Mouse (Mus musculus) neural tube, embryonic 10.5 days (tissue): ENCODE results near the gene 2310022B05Rik.

ENCODE experiments used
- DNase-seq: peaks from one replicate; pipeline ENCODE4 v3.0.0-alpha.2; 2017; ENCODE audit warnings: low spot score; ENCODE audit errors: extremely low spot score

2310022B05Rik gene

GRCm38 (mm10) chr8:124663112-124663873, at the start of gene 2310022B05Rik:
TSS of gene 2310022B05Rik (minus strand) at chr8:124663369.
- peak; percentile 96 for DNase-seq

DNA sequence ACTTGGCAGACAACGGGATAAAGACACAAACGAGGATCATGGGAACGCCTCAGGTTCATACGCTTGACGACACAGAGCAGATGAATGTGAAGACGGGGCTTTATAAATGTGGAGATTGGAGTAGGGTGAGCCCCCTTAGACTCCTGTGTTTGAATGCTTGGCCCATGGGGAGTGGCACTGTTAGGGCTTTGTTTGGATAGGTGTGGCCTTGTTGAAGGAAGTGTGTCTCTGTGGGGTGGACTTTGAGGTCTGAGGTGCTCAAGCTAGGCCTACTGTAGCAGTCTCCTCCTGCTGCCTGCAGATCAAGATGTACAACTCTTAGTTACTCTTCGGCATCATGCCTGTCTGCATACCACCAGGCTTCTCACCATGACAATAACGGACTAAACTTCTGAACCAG, 42.7 kb upstream of the 2310022B05Rik start:
- DNase-seq: no peak

- DNase-seq: no peak
Measured at GRCm38 (mm10) chr8:124704376-124704775, 41.2 kb upstream of the 2310022B05Rik start.

DNA sequence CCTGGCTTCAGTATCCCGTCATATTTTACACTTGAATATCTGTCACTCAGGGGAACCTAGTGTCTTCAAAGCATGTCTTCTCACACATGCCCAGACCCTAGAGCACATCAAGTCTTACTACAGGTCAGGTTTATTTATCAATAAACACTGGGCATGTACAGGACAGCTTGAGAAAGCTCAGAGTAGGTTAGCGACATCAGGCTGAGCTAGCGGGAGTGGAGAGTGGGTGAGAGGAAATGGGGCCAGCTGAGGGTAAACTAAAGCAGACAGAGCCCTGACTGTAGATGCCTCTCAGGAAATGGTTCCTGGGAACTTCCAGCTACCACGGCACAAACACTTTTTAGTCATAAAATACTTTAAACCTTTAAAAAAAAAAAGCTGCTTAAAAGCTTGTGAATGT, 40.4 kb upstream of the 2310022B05Rik start:
- DNase-seq: no peak

GRCm38 (mm10) chr8:124702183-124702582, 39.0 kb upstream of the 2310022B05Rik start:
- DNase-seq: no peak

GRCm38 (mm10) chr8:124701023-124701422, 37.9 kb upstream of the 2310022B05Rik start:
- no peak for DNase-seq

DNA sequence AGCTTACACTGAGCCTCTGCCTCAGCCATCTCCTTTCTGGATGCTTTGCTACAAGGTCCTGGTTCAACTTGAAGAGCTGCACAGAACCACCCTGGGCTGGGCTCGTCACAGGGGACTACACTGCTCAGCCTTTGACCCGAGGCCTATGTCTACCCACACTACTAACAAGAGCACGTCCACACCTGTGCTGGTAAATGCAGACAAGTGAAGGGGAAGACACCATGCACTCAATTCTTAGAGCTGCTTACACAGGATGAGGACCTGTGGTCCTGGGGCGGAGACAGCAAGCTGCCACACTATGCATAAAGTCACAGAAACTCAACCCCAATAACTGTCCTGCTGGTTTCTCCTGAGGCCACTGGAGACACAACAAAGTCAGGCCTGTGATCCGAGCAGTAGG, 37.1 kb upstream of the 2310022B05Rik start:
- no peak for DNase-seq

- no peak for DNase-seq
Measured at GRCm38 (mm10) chr8:124695424-124696100, 32.4 kb upstream of the 2310022B05Rik start.

GRCm38 (mm10) chr8:124691706-124692105, 28.5 kb upstream of the 2310022B05Rik start:
- no peak for DNase-seq

GRCm38 (mm10) chr8:124688899-124689298, 25.7 kb upstream of the 2310022B05Rik start:
- DNase-seq: no peak

GRCm38 (mm10) chr8:124682218-124682617, 19.0 kb upstream of the 2310022B05Rik start:
- DNase-seq: no peak

DNA sequence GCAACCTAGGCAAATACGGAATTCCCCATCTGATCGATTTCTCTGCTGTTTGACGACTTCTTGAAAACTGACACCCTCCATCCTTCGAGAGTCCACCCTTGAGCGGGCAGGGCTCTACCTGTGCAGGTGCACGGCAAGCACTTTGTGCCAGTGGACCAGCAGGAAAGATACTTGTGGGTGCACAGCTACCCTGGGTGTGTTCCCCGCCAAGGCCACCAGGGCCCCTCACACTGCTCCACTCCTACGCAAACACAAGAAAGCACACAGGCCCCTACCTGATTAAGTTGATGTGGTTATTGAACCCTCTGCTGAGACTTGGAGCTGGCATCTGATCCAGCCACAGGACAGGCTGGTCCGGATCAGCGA, 18.6 kb upstream of the 2310022B05Rik start:
- DNase-seq: no peak

DNA sequence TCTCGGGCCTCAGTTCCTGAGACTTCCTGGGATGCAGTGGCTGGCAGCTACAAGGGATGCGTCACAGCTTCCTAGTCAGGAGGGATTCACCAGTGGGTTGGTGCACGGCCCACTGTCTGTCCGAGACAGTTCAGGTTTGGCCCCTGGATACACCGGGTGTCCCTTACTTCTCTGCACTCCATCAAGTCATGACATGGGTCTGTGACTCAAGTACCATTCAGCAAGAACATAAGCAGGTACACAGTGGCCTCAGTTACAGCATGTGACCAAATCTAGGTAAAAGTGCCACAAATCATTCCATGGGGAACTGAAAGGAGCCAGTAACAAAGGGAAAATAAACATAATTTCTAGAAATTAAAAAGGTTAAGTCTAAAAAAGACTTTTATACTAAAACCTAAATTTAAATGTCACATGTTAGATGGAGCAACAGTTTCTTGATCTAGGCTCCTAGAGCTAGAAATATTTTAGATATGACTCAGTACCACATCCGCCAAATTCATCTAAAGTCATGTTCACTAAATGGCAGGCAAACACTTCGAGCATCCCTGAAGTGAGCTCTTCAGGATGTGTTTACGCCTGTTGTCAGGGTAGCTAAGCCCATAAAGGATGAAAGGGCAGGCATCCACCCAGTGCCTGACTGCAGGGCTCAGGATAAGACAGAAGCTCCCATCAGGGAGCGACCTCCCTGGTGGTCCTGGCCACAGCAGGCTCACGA, 18.1 kb upstream of the 2310022B05Rik start:
- DNase-seq: no peak

DNA sequence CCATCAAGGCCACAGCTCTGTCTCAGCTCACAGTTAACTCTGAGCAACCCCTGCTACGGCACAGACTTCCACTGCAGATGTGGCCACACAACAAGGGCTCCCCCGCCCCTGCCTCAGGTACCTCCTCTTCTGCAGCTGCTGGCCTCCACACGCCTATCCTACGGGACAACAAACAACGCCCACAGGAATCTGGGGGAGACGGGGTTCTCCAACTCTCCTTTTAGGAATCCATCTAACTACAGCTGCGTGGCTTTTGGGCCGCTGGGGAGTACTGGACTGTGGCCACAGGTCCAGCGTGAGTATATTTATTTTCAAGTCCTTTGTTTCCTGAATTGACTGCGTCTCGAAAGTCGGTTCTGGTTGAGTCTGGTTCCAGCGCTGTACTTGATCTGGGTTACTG, 15.1 kb upstream of the 2310022B05Rik start:
- DNase-seq: no peak

DNA sequence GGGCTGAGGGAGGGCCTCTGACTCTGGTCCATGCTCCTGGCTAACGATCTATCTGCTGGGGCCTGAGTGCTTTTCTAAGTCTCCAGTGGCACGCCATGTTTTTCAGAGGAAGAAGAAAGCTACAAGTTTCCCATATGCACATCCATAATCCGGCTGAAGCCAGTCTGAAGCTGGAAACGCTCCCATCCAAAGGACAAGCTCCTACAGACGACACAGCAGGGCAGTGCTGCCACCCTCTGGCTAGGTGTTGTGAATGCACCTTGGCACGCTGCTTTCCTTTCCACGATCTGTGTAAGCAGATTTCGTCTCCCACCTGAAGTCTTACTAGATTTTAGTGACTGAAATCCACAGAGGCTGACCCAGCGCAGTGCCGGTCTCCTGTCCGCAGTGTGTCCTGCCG, 14.3 kb upstream of the 2310022B05Rik start:
- peak; percentile 62 for DNase-seq

DNA sequence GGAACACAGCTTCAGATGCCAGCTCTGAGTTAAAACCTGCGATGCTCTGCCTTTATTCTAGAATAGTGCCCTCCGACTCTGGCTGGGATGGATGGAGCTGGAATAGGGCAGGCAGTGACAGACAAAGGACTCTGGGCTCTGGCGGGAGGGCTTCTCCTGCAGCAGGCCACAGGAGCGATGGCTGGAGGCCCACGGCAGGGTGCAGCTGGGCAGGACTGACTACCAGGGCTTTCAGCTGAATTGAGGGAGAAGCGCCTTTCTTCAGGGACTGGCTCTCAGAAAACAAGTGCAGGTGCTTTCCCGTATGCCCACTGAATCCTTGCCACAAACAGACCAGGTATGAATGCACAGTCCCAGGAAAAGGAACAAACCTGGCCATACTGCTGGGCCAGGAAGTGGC, 13.9 kb upstream of the 2310022B05Rik start:
- no peak for DNase-seq

GRCm38 (mm10) chr8:124676661-124677060, 13.5 kb upstream of the 2310022B05Rik start:
- no peak for DNase-seq

- DNase-seq: no peak
Measured at GRCm38 (mm10) chr8:124672345-124672744, 9.2 kb upstream of the 2310022B05Rik start.

GRCm38 (mm10) chr8:124668798-124669197, 5.6 kb upstream of the 2310022B05Rik start:
- no peak for DNase-seq

DNA sequence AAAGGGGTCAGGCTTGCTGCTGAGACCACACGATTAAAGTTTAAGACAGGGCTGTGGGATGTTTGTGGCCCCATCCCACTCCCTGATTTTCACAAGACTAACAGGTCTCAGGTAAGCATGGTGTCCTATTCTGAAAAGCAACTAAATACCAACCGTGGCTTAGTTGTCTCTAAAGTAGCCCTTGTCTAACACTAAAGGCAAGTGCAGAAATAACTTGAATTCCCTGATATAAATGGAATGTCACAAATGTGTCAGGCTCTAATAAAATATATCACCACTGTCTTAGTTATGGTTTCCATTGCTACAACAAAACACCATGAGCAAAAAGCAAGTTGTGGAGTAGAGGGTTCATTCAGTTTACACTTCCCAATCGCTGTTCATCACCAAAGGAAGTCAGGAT, 1.2 kb upstream of the 2310022B05Rik start:
- no peak for DNase-seq

- DNase-seq: no peak
Measured at GRCm38 (mm10) chr8:124663874-124664230, 683 bp upstream of the 2310022B05Rik start.

DNA sequence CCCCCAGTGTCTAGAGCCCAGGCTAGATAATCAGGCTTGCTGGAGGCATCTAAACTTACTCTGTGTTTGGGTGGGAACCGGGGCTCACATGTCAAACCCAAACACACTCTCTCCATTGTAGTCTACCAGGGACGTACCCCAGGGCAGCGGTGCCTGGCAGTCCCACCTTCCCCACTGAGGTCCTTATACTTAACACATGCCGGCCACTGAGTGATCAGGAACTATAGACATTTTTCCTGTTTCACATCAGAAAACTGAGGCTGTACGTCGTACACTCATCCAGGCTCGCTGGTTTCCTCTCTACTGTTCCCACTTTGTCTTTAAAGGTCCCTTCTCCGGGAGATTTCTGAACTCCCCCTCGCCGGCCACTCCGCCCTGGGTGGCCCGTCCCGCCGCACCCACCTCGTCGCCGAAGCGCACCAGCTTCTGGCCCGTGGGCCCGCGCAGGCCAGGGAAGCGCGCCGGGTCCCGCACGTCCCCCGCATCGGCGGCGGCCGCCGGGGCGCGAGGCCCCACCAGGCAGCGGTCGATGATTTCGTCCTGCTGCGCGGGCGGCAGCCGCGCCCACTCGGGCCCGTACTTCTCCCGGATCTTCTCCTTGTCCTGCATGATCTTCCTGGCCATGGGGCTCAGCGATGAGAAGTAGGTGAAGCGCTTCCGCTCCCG, 590 bp downstream of the 2310022B05Rik start:
- no peak for DNase-seq
